Mouse (Mus musculus): ENCODE results near the gene Prox1.

The Prox1 gene

DNA sequence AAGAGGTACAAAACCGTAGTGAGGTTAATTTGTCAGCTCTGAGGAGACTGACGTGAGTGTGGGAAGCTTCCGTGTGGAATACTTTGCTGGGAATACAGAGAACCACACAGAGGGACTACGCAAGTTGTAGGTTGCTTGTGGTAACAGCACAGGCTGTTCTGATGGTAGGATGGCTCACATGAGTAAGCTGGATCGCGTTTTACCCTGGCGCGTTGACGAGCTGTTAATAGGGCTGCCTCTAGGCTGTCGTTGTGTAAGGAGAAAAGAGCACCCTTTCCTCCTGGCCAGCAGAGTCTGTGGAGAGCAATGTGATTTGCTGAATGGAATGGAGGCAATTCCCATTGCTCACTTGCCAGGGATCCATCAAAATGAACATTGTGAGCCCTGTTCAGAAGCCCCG lies 93.9 kb downstream of the Prox1 start:
- peak; percentile 42 for DNase-seq (ENCODE audit: low spot score)

Measured in layer of hippocampus, adult 11-12 months (tissue).